Mouse (Mus musculus): ENCODE measurements at regions not wholly inside any gene's neighbourhood (a gene's known extent, or its start where the extent isn't known, plus 50 kb on each side); places are given as distances from the start of the nearest gene placed in this dataset.

DNA sequence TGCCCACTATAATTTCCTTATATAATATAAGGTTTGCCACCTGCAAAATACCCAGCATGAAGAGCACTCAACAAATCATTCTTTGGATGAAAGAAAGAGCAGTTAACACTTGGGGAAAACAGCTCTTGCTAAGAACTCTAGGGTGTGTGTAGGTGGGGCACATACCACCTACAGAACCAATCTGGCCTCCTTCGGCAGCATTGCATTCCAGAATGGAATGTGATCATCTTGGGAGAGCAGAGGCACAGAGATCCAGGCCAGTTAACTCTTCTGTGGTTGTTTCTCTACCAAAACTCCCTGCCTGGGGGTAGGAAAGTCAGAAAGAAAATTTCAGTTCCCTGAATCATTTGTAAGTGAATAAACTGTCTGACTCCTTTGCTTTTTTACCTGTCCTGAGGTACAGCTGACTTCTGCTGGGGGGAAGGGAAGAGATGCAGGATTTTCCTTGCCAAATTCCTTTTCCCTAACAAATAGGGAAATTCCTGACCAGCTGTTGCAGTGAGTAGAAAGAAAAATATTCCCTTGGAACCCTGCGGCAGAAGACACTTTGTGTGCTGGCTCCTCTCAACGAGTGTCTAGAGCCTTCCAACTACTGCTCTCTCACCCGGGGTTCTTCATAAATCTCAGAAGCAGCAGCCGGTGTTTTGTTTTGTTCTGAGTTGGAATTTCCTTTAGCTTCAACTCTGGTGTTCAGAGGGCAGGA, 112.8 kb upstream of the Frmd6 start:
- H3K36me3 ChIP-seq (ENCODE audit: control insufficient read depth, insufficient read depth, low read length): no peaks in the 10 kb centered on the region
- no peaks in the 10 kb centered on the region for H3K9me3 ChIP-seq (ENCODE audit: control insufficient read depth, low read length)
- H3K4me2 ChIP-seq: no peak overlapping the region
- no peak overlapping the region for H3K9ac ChIP-seq (ENCODE audit: low read depth, low read length)
- WGBS: 55% methylated on average over 5 of the region's 5 CpGs
- ATAC-seq (replicated peaks; ENCODE audit: low FRiP score) (no peak), DNase-seq (ENCODE audit: low spot score) (no peak)
- H3K4me3 ChIP-seq (ENCODE audit: low read depth, low read length): no peak overlapping the region
- no peak overlapping the region for H3K27ac ChIP-seq (ENCODE audit: low read depth, low read length)
- no peaks in the 10 kb centered on the region for H3K27me3 ChIP-seq (replicated peaks; ENCODE audit: control insufficient read depth, insufficient read depth, low read length)
- H3K4me1 ChIP-seq (replicated peaks; ENCODE audit: control insufficient read depth, insufficient read depth, low read length): peaks cover 6% of the 10 kb centered on the region; the same call in 1 of the 2 replicates

DNA sequence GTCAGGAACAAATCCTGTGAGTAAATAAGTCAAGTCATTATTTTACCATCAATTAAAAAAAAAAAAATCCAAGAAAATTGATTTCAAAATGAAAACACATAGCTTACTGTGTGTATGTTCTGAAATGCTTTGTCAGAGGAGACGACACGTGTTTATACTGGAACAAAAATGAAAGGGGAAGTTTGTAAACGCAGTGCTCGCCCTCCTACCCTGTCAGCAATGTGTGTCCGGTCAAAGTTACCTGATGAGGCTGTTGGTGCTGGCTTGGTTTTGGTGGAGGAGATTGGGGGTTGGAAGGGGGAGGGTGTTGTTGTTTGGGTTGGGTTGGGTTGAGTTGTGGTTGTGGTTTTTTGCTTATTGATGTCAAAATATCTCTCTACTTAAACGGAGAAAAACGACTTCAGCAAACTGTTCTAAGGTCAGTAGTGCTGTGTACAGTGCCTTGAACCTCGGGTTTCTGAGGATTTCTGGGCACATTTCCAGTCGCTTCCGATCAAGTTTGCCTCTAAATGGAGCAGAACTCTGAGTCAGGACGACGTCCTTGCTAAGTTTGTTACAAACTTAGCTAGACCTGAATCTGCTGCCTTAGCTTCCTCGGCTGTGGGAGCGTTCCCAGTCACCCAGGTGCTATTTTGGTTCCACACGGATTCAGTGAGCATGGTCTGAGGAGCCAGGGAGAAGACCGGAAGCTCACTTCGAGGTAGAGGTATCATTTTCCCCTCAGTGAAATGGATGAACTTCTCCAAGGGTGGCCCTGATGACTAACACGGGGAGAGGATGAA, 111.6 kb upstream of the Frmd6 start:
- Histone ChIP-seq H3K4me1 (replicated peaks; ENCODE audit: control insufficient read depth, insufficient read depth, low read length) (0 out of 2 replicates have a peak, but pooled peaks cover 3% of the 10 kb centered on the region), H3K36me3 (ENCODE audit: control insufficient read depth, insufficient read depth, low read length) (no peaks in the 10 kb centered on the region), H3K9ac (ENCODE audit: low read depth, low read length) (no peak overlapping the region), H3K9me3 (ENCODE audit: control insufficient read depth, low read length) (no peaks in the 10 kb centered on the region), H3K4me3 (ENCODE audit: low read depth, low read length) (no peak overlapping the region), H3K27me3 (replicated peaks; ENCODE audit: control insufficient read depth, insufficient read depth, low read length) (no peaks in the 10 kb centered on the region), H3K27ac (ENCODE audit: low read depth, low read length) (no peak overlapping the region), H3K4me2 (no peak overlapping the region; the same call in 1 of the 2 replicates)
- DNase-seq (ENCODE audit: low spot score) (no peak), ATAC-seq (replicated peaks; ENCODE audit: low FRiP score) (no peak)
- 56% methylated on average over 18 of the region's 18 CpGs for WGBS

- ATAC-seq (replicated peaks; ENCODE audit: low FRiP score): no peak
- DNase-seq (ENCODE audit: low spot score): no peak
- WGBS: 86% methylated on average over 11 of the region's 11 CpGs
- H3K27ac ChIP-seq (ENCODE audit: low read depth, low read length): no peak overlapping the region
- 0 out of 2 replicates have a peak, but pooled peaks cover 5% of the 10 kb centered on the region for H3K4me1 ChIP-seq (replicated peaks; ENCODE audit: control insufficient read depth, insufficient read depth, low read length)
- no peak overlapping the region for H3K4me2 ChIP-seq
- no peaks in the 10 kb centered on the region for H3K9me3 ChIP-seq (ENCODE audit: control insufficient read depth, low read length)
- no peak overlapping the region for H3K9ac ChIP-seq (ENCODE audit: low read depth, low read length)
- no peak overlapping the region for H3K4me3 ChIP-seq (ENCODE audit: low read depth, low read length)
- no peaks in the 10 kb centered on the region for H3K36me3 ChIP-seq (ENCODE audit: control insufficient read depth, insufficient read depth, low read length)
- no peaks in the 10 kb centered on the region for H3K27me3 ChIP-seq (replicated peaks; ENCODE audit: control insufficient read depth, insufficient read depth, low read length)
Measured at GRCm38 (mm10) chr12:70714281-70714679, 111.0 kb upstream of the Frmd6 start.

GRCm38 (mm10) chr12:70715836-70716235, 109.5 kb upstream of the Frmd6 start:
- no peaks in the 10 kb centered on the region for H3K36me3 ChIP-seq (ENCODE audit: control insufficient read depth, insufficient read depth, low read length)
- ATAC-seq (replicated peaks; ENCODE audit: low FRiP score): no peak
- H3K4me2 ChIP-seq: no peak overlapping the region
- H3K4me1 ChIP-seq (replicated peaks; ENCODE audit: control insufficient read depth, insufficient read depth, low read length): 0 out of 2 replicates have a peak, but pooled peaks cover 5% of the 10 kb centered on the region
- DNase-seq (ENCODE audit: low spot score): no peak
- H3K9ac ChIP-seq (ENCODE audit: low read depth, low read length): no peak overlapping the region
- no peak overlapping the region for H3K27ac ChIP-seq (ENCODE audit: low read depth, low read length)
- H3K27me3 ChIP-seq (replicated peaks; ENCODE audit: control insufficient read depth, insufficient read depth, low read length): no peaks in the 10 kb centered on the region
- H3K9me3 ChIP-seq (ENCODE audit: control insufficient read depth, low read length): no peaks in the 10 kb centered on the region
- H3K4me3 ChIP-seq (ENCODE audit: low read depth, low read length): no peak overlapping the region
- WGBS: 79% methylated on average over 2 of the region's 2 CpGs

- Histone ChIP-seq H3K4me2 (no peak overlapping the region), H3K4me3 (ENCODE audit: low read depth, low read length) (no peak overlapping the region)
- ATAC-seq (replicated peaks; ENCODE audit: low FRiP score): no peak
Measured at GRCm38 (mm10) chr12:70718602-70719001, 106.7 kb upstream of the Frmd6 start.

GRCm38 (mm10) chr12:70719255-70719654, 106.1 kb upstream of the Frmd6 start:
- 84% methylated on average over 4 of the region's 4 CpGs for WGBS
- no peak overlapping the region for H3K4me3 ChIP-seq (ENCODE audit: low read depth, low read length)
- no peaks in the 10 kb centered on the region for H3K27me3 ChIP-seq (replicated peaks; ENCODE audit: control insufficient read depth, insufficient read depth, low read length)
- ATAC-seq (replicated peaks; ENCODE audit: low FRiP score): no peak
- DNase-seq (ENCODE audit: low spot score): no peak
- H3K9ac ChIP-seq (ENCODE audit: low read depth, low read length): no peak overlapping the region
- H3K4me2 ChIP-seq: no peak overlapping the region
- no peak overlapping the region for H3K27ac ChIP-seq (ENCODE audit: low read depth, low read length)
- H3K36me3 ChIP-seq (ENCODE audit: control insufficient read depth, insufficient read depth, low read length): no peaks in the 10 kb centered on the region
- H3K4me1 ChIP-seq (replicated peaks; ENCODE audit: control insufficient read depth, insufficient read depth, low read length): 0 out of 2 replicates have a peak, but pooled peaks cover 2% of the 10 kb centered on the region
- H3K9me3 ChIP-seq (ENCODE audit: control insufficient read depth, low read length): no peaks in the 10 kb centered on the region

More at GRCm38 (mm10) chr12:70718602-70719001, 106.7 kb upstream of the Frmd6 start:
- 33% methylated on average over 1 of the region's 1 CpGs for WGBS
- no peak overlapping the region for H3K27ac ChIP-seq (ENCODE audit: low read depth, low read length)
- no peaks in the 10 kb centered on the region for H3K27me3 ChIP-seq (replicated peaks; ENCODE audit: control insufficient read depth, insufficient read depth, low read length)
- no peaks in the 10 kb centered on the region for H3K9me3 ChIP-seq (ENCODE audit: control insufficient read depth, low read length)
- no peak for DNase-seq (ENCODE audit: low spot score)
- H3K9ac ChIP-seq (ENCODE audit: low read depth, low read length): no peak overlapping the region
- 0 out of 2 replicates have a peak, but pooled peaks cover 5% of the 10 kb centered on the region for H3K4me1 ChIP-seq (replicated peaks; ENCODE audit: control insufficient read depth, insufficient read depth, low read length)
- no peaks in the 10 kb centered on the region for H3K36me3 ChIP-seq (ENCODE audit: control insufficient read depth, insufficient read depth, low read length)

GRCm38 (mm10) chr12:70720178-70720894, 105.0 kb upstream of the Frmd6 start:
- H3K9ac ChIP-seq (ENCODE audit: low read depth, low read length): no peak overlapping the region
- no peaks in the 10 kb centered on the region for H3K36me3 ChIP-seq (ENCODE audit: control insufficient read depth, insufficient read depth, low read length)
- H3K27ac ChIP-seq (ENCODE audit: low read depth, low read length): no peak overlapping the region
- H3K4me2 ChIP-seq: no peak overlapping the region
- no peaks in the 10 kb centered on the region for H3K9me3 ChIP-seq (ENCODE audit: control insufficient read depth, low read length)
- DNase-seq (ENCODE audit: low spot score) (no peak), ATAC-seq (replicated peaks; ENCODE audit: low FRiP score) (no peak)
- no peak overlapping the region for H3K4me3 ChIP-seq (ENCODE audit: low read depth, low read length)
- 0 out of 2 replicates have a peak, but pooled peaks cover 2% of the 10 kb centered on the region for H3K4me1 ChIP-seq (replicated peaks; ENCODE audit: control insufficient read depth, insufficient read depth, low read length)
- WGBS: 72% methylated on average over 12 of the region's 12 CpGs
- H3K27me3 ChIP-seq (replicated peaks; ENCODE audit: control insufficient read depth, insufficient read depth, low read length): no peaks in the 10 kb centered on the region

DNA sequence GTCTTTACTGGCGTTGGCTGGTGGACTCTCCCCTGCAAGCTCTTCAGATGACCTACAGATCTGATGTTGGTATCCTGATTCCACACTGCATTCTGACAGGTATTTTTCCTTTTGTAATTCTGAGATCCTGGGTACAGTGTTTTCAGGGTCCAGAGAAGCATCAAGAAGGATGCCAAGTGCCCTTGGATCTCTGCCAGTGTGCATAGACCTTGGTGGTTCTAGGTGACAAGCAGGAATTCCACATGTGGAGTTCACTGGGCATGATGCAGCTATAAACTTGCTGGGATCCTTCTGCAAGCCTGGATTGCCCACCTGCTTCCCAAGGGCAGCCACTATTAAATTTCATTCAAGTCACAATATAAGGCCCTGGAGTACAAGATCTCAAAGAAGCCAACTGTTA, 100.0 kb upstream of the Frmd6 start:
- Histone ChIP-seq H3K4me3 (ENCODE audit: low read depth, low read length) (no peak overlapping the region), H3K4me1 (replicated peaks; ENCODE audit: control insufficient read depth, insufficient read depth, low read length) (peaks cover 4% of the 10 kb centered on the region), H3K27me3 (replicated peaks; ENCODE audit: control insufficient read depth, insufficient read depth, low read length) (no peaks in the 10 kb centered on the region), H3K9ac (ENCODE audit: low read depth, low read length) (no peak overlapping the region), H3K27ac (ENCODE audit: low read depth, low read length) (no peak overlapping the region), H3K4me2 (no peak overlapping the region), H3K36me3 (ENCODE audit: control insufficient read depth, insufficient read depth, low read length) (no peaks in the 10 kb centered on the region), H3K9me3 (ENCODE audit: control insufficient read depth, low read length) (no peaks in the 10 kb centered on the region)
- 85% methylated on average over 1 of the region's 1 CpGs for whole genome bisulfite sequencing
- ATAC-seq (replicated peaks; ENCODE audit: low FRiP score): no peak
- no peak for DNase-seq (ENCODE audit: low spot score)
